ENCODE assay signal across 10 mouse cellular contexts in the genomic region with DNA sequence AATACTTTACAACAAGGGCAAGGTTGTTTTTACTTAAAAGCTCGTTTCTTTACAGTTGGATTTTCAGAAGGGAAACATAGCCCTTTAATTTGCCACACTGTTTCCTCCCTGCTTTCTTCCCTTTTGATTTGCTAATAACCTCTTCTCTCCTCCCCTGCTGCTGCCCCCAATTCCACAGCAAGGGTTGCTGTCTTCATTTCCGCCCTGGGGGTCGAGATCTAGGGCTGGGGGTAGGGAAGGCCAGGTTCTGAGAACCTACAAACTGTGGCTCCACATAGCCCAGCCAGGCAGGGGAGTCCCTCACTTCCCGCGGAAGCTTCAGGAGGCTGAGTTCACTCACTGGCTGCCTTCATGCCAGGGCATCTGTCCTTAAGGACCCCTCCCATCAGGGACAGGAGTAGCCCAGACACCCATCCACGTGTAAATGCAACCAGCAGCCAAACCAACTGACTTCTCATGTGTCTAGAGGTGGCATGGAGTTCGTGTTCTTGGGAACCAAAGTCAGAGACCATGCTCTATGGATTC. TPM values are rescaled to one million over a fixed set of nuclear protein-coding genes. Genes with fewer than 3 reads are reported as not detected.
A peak's percentile ranks its signal among the peaks of the same experiment; 100 is the strongest.
DNase-seq lines count a peak whose midpoint lies in the region; ATAC-seq and TF ChIP-seq lines count a peak whose summit lies in the region.
"Had no signal": no experiment of that assay in that cellular context is flagged by ENCODE, and none has a peak within 500 bp of the region (broad histone marks: within the 10 kb centered on the region; RNA-seq: fewer than 3 reads in every experiment).

No protein-coding gene starts in this region.

- DNase-seq in kidney, adult 18-20 months = no peak
- DNase-seq in spleen, postnatal 10 days (ENCODE audit: low spot score in 2 of 2) = no peak
- no peak for DNase-seq in adrenal gland, adult (ENCODE audit: inconsistent age in 2 of 2, low spot score in 1 of 2)
- no peak for DNase-seq in layer of hippocampus, postnatal 10 days (ENCODE audit: low spot score in 2 of 2)

- no peaks in the 10 kb centered on the region for H3K9me3 ChIP-seq in kidney, embryonic 15.5 days (replicated peaks)
- H3K9me3 ChIP-seq in embryonic facial prominence, embryonic 12.5 days = no peaks in the 10 kb centered on the region
- no peaks in the 10 kb centered on the region for H3K9me3 ChIP-seq in hindbrain, embryonic 13.5 days

- no peaks in the 10 kb centered on the region for H3K79me2 ChIP-seq in myocyte (ENCODE audit: control insufficient read depth, insufficient read depth)

- H3K27ac ChIP-seq in kidney, embryonic 15.5 days = no peak overlapping the region
- H3K27ac ChIP-seq in embryonic facial prominence, embryonic 12.5 days = no peak overlapping the region
- H3K27ac ChIP-seq in hindbrain, embryonic 13.5 days = no peak overlapping the region

- H3K4me1 ChIP-seq in kidney, embryonic 15.5 days = peaks cover 16% of the 10 kb centered on the region
- peaks cover 9% of the 10 kb centered on the region; the same call in 1 of the 2 replicates for H3K4me1 ChIP-seq in embryonic facial prominence, embryonic 12.5 days
- peaks cover 25% of the 10 kb centered on the region for H3K4me1 ChIP-seq in hindbrain, embryonic 13.5 days (replicated peaks)

- H3K9ac ChIP-seq in kidney, embryonic 15.5 days = no peak overlapping the region
- no peak overlapping the region for H3K9ac ChIP-seq in embryonic facial prominence, embryonic 12.5 days
- H3K9ac ChIP-seq in hindbrain, embryonic 13.5 days = peak overlapping the region; percentile 72

- TF ChIP-seq POLR2A in myocyte (IDR thresholded peaks at IDR 0.05; ENCODE audit: insufficient read length, low read depth) = no peak

- peak overlapping the region; percentile 81 for H3K4me2 ChIP-seq in kidney, embryonic 15.5 days
- peak overlapping the region; percentile 78 for H3K4me2 ChIP-seq in embryonic facial prominence, embryonic 12.5 days (replicated peaks)
- H3K4me2 ChIP-seq in hindbrain, embryonic 13.5 days = peak overlapping the region; percentile 81
- H3K4me2 ChIP-seq in myocyte (ENCODE audit: low read depth) = peak overlapping the region; percentile 38

- 9% methylated on average over 7 of the region's 7 CpGs for WGBS in kidney, embryonic 15.5 days
- WGBS in embryonic facial prominence, embryonic 12.5 days = 10% methylated on average over 7 of the region's 7 CpGs
- 11% methylated on average over 7 of the region's 7 CpGs for WGBS in hindbrain, embryonic 13.5 days

- peaks cover 26% of the 10 kb centered on the region for H3K27me3 ChIP-seq in kidney, embryonic 15.5 days
- peaks cover 10% of the 10 kb centered on the region for H3K27me3 ChIP-seq in embryonic facial prominence, embryonic 12.5 days
- H3K27me3 ChIP-seq in hindbrain, embryonic 13.5 days = peaks cover 37% of the 10 kb centered on the region
- peaks cover 7% of the 10 kb centered on the region for H3K27me3 ChIP-seq in myocyte (ENCODE audit: control insufficient read depth, insufficient read depth, insufficient read length)

- ATAC-seq in kidney, embryonic 15.5 days (replicated peaks; ENCODE audit: low FRiP score) = no peak
- ATAC-seq in embryonic facial prominence, embryonic 12.5 days (ENCODE audit: insufficient number of reproducible peaks, insufficient read depth, low FRiP score, low TSS enrichment) = no peak
- ATAC-seq in hindbrain, embryonic 13.5 days (ENCODE audit: low FRiP score) = no peak

- H3K36me3 ChIP-seq in kidney, embryonic 15.5 days = no peaks in the 10 kb centered on the region
- H3K36me3 ChIP-seq in embryonic facial prominence, embryonic 12.5 days = no peaks in the 10 kb centered on the region
- no peaks in the 10 kb centered on the region for H3K36me3 ChIP-seq in hindbrain, embryonic 13.5 days
- no peaks in the 10 kb centered on the region for H3K36me3 ChIP-seq in myocyte (ENCODE audit: control insufficient read depth, insufficient read depth)

- no peak overlapping the region for H3ac ChIP-seq in myocyte (ENCODE audit: control insufficient read depth, insufficient read length)

- H3K4me3 ChIP-seq in kidney, embryonic 15.5 days (replicated peaks) = peak overlapping the region; percentile 43; the same call in 1 of the 2 replicates
- peak overlapping the region; percentile 43 for H3K4me3 ChIP-seq in embryonic facial prominence, embryonic 12.5 days
- peak overlapping the region; percentile 47 for H3K4me3 ChIP-seq in hindbrain, embryonic 13.5 days
- H3K4me3 ChIP-seq in myocyte = no peak overlapping the region
- H3K4me3 ChIP-seq: erythroblast, embryonic 14.5 days had no signal

TF ChIP-seq in myocyte, 11 proteins besides CTCF, POLR2A, EP300 and RAD21:
- TF ChIP-seq USF1 (IDR thresholded peaks at IDR 0.05; ENCODE audit: low read depth) (no peak), MAX (IDR thresholded peaks at IDR 0.05; ENCODE audit: low read depth) (no peak), TCF12 (IDR thresholded peaks at IDR 0.05; ENCODE audit: insufficient read depth, poor library complexity, severe bottlenecking) (no peak), CEBPB (IDR thresholded peaks at IDR 0.05; ENCODE audit: insufficient read depth, poor library complexity, severe bottlenecking) (no peak)

RNA-seq across cellular contexts. Expression of gene Rxrg, which starts 1.1 kb away (rescaled TPM):
- polyA plus RNA-seq in kidney, embryonic 15.5 days (2015; fragmentation: Nextera tagmentation; extraction: Ambion mirVana) = 2.3 and 2.8 TPM in 2 replicates
- polyA plus RNA-seq in embryonic facial prominence, embryonic 12.5 days (2016; fragmentation: Nextera tagmentation; extraction: Ambion mirVana) = 13.6 and 13.9 TPM in 2 replicates
- 8.8 and 10.1 TPM in 2 replicates for polyA plus RNA-seq in hindbrain, embryonic 13.5 days (2015; fragmentation: Nextera tagmentation; extraction: Ambion mirVana)
- 0.07 TPM for polyA plus RNA-seq in myocyte (2012; fragmentation: generic; extraction: Trizol)
- 1 to 10 TPM; 8.4 to 9.4 TPM for total RNA-seq in layer of hippocampus, postnatal 10 days (2021)
- total RNA-seq: MEL had no signal
- polyA plus RNA-seq: erythroblast, embryonic 14.5 days had no signal
